Mouse (Mus musculus) urinary bladder, postnatal 25 days (tissue): ENCODE measurements around the gene Capzb.
A peak's percentile ranks its signal among the peaks of the same experiment; 100 is the strongest.

ENCODE experiments used
- DNase-seq: peaks from one replicate; pipeline ENCODE4 v3.0.0; 2022; ENCODE audit warnings: low spot score

The Capzb gene

DNA sequence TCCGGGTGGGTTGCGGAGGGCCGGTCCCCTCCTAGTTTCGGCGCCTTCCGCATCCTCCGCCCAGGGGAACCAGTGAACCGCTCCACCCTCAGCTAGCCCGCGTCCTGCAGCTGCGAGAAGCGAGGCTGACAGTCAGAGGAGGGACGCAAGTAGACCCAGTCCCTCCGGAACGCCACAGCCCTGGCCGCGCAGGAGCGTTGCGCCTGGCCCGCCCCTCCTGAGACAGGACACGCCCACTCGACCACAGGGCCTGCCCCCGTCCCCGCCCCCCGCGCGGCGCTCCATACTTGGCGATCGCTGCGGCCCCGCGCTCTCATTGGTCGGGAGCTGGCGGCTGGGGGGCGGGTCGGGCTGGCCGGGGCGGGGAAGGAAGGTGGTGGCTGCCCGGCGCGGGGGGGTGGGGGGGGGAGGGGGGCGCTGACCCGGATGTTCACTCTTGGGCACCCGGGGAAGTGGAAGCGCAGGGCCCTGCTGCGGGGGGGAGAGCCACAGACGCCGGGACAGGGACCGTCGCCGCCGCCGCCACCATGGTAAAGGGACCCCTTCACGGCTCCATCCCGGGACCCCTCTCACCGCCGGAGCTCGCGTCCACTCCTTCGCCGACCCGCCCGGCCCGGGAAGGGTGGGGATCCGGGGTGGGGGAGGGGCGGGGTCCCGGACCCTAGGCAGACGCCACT lies at the start of gene Capzb:
Gene Capzb, plus strand, starts transcription at position 401 of the 677 bp plus-strand sequence.
- DNase-seq = peak; percentile 95

DNA sequence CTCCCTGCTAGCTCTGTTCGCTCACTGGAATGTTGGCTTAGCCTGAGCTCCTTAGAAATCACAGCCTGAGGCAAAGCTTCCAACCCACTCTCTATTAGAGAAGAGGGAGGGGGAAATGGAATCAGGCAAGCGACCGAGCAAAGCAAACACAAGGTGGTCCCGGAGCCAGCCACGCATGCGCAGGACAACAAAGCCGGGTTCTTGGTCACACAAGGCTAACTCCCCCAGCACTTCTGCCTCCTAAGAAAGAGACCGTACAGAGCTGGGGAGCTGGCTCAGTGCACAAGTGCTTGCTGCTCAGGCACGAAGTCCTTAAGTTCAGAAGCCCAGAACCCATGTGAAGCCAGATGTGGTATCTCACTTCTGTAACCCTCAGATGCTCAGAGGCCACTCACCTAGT lies 49.7 kb upstream of the Capzb start:
- no peak for DNase-seq

DNA sequence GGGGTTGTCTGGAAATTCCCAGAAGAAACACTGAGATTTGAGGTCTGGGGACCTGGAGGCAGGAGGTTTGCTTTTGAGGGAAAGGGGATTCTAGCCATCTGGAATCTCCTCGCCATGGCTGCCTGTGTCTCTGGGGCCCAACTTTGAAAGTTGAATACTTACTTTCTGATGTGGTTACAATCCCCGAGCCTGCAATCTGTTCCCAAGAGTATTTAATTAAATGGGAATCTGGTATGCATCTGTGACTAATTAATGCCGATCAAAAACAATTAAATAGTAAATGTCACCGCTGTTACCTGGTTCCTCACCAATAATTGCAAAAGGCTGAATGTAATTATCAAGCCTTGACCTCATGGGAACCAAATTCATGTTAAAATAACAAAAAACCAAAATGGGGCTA lies 48.1 kb upstream of the Capzb start:
- no peak for DNase-seq

DNA sequence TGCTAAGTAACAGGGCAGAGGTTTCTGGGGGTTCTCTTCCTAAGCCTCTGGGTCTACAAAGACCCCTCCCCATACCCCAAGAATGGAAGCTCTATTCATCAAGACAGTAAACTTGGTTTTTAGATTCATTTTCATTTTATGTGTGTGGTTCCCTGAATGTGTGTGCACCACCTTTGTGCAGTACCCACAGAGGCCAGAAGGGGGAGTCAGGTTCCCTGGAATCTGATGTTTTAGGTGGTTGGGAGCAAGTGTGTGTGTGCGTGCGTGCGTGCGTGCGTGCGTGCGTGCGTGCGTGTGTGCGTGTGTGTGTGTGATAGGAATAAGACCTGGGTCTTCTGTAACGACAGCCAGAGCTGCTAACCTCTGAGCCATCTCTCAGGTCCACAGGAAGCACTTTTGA lies 47.5 kb upstream of the Capzb start:
- no peak for DNase-seq

DNA sequence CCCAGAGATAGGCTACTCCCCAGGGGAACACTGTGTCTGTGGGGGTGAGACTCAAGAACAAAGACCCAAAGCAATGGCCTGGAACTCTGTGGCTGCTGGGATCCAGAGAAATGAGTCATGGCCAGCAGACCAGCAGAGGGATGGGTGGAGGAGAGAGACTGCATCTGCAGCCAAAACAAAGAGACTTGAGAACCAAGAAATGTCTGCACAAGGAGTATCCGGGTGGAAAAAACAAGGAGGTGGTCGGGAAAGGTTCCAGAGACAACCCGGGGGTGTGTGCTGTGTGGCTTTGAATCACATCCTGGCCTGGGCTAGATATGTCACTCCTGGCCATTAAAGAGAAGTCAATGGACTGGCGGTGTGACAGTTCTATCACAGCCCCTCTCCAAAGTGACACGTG lies 45.9 kb upstream of the Capzb start:
- peak; percentile 20 for DNase-seq

DNA sequence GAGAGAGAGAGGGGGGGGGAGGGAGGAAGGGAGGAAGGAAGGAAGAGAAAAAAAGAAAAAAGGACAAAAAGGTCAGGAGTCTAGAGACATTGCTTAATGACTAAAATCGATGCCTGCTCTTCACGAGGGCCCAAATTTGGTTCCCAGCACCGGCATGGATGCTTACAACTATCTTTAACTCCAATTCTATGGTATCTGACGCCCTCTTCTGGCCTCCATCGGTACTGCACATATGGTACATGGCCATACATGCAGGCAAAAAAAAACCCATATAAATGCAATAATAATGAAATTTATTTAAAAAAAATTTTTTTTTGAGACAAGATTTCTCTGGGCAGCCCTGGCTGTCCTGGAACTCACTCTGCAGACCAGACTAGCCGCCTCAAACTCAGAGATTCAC lies 41.3 kb upstream of the Capzb start:
- no peak for DNase-seq

DNA sequence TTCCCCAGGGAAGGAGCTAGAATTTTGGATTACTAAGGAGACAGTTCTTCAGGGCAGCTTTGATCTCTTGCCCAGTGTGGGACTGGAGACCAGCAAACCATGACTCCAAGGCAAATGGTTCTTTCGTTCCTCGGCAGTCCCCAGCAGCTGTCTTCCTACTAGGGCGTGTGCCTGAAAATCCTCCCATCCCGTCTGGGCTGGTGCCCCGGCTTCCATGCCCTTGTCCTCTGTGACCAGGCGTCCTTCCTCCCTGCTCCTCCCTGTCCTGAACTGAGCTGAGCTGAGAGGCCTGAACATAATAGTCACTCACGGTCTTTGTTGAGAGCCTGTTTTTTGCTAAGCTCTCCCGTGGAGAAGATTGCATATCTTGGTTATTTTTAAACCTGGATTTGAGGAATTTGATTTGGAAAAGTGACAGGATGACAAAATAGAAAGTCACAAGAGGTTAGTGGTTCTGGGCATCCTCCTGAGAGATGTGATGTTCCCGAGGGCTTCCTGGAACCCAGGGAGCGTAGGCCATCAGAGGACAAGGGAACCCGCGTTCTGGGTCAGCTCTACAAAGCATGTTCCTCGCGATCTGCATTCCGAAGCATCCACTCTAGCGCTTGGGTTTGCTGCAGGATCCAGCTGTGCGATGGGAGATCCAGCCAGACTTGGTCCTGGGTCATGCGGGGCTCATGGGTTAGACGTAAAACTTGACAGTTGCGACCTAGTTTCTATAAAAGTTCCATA lies 38.0 kb upstream of the Capzb start:
- no peak for DNase-seq

DNA sequence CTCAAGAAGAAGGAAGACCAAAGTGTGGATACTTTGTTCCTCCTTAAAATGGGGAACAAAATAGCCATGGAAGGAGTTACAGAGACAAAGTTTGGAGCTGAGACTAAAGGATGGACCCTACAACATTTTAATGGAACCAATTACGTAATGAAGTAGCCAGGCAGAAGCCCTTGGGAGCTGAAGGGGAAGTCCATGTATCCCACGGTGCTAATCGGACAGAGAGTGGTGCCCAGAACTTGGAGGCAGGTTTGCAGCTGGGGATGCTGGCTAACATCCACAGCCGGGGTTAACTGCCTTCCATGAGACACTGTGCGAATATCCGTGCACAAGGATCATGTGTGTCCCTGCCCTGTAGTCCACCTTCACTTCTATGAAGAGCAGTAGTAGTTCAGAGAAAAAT lies 36.2 kb upstream of the Capzb start:
- no peak for DNase-seq

DNA sequence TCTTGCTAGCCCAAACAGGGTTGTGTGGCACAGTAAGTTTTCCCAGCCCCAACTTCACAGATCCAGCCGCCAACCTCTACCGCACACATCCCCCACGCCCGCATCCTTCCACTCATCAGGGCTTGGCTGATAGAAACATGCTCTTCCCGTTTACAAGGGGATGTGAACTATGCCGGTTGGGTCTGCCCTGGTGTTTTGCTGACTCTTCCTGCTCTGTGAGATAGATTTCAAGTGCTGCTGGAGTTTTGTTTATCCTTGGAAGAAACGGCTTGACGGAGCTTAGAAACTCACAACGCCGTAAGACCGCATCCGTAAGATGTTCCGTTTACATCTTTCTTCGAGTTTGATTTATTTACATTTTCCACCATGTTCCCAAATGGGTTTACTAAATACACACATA lies 34.3 kb upstream of the Capzb start:
- DNase-seq = no peak

DNA sequence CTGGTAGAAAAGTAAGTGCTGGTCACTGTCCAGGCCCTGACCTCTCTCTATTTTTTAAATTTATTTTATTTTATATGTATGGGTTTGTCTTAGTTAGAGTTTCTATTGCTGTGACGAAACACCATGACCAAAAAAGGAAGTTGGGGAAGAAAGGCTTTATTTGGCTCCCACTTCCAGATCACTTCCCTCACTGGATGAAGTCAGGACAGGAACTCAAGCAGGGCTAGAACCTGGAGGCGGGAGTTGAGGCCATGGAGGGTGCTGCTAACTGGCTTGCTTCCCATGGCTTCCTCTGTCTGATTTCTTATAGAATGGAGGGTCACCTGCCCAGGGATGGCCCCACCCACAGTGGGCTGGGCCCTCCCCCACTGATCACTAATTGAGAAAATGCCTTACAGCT lies 31.6 kb upstream of the Capzb start:
- DNase-seq = no peak

DNA sequence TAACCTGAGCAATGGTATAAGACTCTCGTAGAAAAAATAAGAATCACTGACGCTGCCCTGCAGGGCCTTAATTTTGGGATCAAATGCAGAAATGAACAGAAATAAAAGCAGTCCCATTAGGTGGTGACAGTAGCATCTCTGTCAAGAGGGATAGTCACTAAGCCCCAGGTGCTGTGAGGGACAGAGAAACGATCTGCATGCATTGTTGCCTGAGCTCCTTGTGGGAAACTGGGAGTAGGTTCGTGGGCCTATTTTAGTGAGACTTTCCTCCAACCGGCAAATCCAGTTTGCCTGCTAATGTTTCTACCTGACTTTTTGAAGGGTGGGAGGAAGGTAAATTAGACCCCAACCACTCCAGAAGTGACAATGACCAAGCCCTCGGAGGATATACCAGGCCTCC lies 28.6 kb upstream of the Capzb start:
- DNase-seq = no peak

DNA sequence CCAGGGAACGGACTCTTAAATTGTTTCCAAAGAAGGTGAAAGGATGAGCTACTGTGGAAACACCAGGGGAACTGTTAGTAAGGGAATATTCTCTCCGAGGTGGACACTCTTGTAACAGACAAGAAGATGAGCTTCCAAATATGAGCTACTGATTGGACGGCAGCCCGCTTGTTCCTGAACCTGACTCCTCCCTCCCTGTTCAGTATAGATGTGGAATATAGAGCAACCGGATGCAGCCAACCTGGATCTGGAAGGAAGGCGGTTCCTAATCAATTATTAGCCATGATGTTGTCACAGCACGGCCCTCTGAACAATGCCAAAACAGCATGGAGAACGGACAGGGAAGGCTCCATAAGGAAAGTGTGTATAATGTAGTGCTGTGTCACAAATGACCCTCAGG lies 27.4 kb upstream of the Capzb start:
- DNase-seq = no peak

DNA sequence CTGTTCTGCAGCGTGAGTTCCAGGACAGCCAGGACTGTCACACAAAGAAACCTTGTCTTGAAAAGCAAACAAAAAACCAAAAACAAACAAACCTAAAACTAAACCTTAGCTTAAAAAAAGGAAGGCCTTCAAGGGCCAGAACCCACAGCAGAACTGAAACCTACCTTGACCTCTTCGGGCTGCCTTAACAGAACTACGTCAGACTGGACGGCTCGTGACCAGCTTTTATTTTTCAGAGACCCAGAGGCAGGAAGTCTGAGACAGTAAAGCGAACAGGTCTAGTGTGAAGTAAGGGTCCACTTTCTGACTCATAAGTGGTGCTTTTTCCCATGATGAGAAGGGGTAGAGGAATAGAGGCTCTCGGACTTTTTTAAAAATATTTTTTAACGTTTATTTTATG lies 26.5 kb upstream of the Capzb start:
- DNase-seq = no peak

DNA sequence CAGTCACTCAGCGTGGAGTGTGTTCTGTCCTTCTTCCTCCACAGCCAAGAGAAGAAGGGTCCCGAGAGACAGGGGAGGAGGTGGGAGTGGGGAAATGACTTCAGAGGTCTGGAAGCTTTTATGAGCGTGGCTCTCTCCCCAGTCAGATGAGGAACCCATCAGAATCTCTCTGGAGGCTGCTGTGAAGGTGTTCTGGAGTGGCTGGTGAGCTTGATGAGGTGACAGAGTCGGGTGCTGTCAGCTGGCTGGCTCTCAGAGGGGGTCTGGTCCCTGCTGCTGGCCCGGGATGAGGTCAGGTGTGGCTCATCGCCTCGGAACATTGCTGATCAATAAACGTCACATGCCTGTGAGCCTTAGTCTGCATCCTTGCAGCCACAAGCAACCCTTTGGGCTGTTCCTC lies 25.6 kb upstream of the Capzb start:
- no peak for DNase-seq

DNA sequence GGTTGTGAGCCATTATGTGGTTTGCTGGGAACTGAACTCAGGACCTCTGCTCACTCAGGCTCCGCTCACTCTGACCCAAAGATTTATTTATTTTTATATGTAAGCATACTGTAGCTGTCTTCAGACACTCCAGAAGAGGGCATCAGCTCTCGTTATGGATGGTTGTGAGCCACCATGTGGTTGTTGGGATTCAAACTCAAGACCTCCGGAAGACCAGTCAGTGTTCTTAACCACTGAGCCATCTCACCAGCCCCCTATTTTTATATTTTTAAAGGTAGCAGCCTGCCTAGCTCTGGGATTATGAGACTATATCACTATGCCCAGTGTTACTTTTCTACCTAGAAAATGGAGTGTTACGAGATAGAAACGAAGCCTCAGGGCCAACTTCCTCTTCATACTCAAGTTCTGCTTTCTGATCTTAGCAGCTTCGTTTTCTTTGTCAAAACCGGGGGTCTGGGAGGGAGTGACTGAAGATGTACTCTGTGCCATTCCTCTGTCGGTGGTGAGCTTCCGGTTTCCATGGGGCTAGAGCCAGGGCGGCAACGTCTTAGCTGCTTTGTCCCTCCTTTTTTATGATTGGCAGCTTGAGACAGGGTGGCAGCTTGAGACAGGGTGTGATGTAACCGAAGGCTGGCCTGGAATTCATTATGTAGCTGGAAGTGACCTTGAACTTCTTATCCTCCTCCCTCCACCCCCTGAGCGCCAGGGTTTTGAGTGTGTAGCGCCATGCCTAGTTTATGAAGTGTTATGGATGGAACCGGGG lies 23.5 kb upstream of the Capzb start:
- no peak for DNase-seq

DNA sequence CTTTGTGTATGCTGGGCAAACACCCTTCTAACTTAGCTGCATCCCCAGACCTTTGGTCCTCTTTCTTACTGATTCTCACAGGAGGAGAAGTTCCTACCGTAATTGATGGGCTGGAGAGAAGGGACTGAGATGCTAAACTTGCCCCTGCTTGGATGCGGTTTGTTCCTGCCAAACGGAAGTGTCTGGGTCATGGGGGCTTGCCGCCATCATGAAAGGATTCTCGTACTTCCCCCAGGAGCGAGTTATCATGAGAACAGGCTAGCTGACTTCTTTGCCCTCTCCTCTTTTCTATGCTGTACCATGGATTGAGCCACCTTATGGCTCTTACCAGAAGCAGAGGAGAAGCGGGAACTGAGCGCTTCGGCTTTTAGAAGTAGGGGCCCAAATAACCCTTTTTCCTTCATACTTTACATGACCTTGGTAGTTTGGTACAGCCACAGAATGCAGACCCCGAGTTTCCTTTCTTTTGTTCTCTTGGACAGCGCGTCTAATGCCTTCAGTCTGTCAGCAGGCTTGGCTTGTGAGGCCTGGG lies 22.9 kb upstream of the Capzb start:
- no peak for DNase-seq

DNA sequence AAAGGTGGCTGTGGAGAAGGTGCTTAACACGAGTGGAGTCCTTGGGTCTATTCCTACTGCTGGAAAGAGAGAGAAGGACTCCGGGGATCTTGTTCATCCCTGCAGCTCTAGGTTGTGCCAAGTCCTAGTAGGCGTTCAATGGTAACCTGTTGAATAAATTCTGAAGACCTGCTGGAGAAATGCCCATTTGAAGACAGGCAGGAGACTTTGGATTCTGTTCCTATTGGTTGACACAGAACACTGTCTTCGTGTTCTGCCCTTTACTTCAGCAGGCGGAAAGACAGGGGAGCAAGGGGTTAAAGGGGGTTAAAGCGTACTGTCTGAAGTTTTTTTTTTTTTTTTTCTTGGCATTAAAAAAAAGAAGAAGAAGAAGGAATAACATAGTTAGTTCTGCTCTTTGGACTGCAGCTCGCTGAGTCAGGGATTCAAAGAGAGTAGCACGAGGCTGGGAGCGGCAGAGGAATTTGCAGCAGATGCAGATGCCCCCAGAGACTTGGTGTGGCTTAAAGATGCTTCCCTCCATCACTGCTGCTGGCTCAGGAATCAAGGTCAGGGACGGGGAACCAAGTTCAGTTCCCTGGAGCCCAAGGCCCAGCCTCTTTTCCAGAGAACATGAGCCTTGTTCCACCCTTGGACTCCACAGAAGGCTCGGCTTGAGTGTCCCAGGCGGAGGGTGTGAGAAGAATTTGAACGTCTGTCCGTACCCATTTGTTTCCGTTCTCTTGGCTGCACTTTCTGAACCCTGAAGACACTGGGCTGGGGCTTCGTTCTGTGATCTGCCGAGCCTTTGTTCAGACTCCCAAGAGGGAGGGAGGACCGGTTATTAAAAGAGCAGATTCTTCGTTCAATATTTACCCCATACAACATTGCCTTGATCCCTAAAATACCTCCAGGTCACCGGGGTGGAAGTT lies 17.4 kb upstream of the Capzb start:
- DNase-seq = no peak

DNA sequence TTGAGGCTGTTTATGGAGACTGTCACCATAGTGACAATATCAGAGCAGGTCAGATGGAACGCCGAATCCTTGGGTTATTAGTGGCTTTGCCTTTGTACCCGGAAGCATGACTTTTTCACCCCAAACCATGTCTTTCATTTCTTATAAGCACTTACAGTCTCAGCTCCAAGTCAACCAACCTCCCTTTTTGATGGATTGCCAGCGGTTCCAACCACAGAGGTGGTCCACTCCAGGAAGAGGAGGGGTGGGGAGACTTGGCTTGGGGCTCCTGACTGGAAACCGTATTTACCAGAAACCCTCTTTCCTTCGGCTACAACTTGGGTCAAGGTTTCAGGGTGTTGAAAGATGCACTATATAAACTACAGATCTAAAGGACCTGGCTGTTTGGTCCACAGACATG lies 16.7 kb upstream of the Capzb start:
- no peak for DNase-seq

DNA sequence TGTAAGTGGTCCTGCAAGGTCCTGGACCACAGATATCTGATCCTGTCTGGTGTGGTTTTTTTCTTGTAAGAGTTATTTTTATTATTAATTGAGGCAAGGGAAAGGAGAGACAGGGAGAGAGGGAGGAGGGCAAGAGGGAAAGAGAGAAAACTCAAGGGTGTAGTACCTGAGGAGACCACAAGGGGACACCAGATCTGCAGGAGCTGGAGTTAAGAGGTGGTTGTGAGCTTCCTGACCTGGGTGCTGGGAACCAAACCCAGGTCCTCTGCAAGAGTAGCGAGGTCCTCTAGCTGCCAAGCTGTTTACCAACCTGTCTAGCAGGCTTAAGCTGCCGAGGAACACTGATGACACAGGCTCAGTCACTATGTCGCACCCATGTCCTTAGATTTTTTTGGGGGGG lies 14.8 kb upstream of the Capzb start:
- no peak for DNase-seq

DNA sequence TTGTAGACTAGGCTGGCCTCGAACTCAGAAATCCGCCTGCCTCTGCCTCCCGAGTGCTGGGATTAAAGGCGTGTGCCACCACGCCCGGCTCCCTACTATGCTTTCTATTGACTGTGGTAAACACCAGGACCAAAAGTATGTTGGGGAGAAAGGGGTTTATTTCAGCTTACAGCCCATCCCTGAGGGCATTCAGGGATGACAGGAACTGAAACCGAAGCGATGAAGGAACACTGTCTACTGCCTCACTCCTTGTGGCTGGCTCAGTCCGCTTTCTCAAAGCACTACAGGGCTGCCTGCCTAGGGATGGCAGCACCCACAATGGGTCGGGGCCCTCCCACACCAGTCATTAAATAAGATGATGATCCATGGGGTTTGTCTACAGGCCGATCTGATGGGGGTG lies 14.3 kb upstream of the Capzb start:
- no peak for DNase-seq

DNA sequence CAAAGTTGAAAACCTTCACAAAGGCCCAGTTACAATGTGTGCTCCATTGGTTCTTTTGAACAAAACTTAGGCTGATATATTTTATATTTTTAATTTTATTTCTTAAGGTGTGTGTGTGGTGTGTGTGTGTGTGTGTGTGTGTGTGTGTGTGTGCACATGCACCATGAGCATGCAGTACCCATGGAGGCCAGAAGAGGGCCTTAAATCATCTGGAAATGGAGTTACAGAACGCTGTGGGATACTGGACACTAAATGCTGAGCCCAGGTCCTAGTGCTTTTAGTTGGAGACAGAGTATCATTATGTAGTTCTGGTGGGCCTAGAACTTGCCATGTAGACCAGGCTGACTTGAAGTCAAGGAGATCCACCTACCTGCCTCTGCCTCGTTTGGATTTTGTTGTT lies 13.5 kb upstream of the Capzb start:
- DNase-seq = no peak
